Mouse (Mus musculus): Measurements from ENCODE around the gene Gm14412. TPM values are rescaled to one million over a fixed set of nuclear protein-coding genes. Genes with fewer than 3 reads are reported as not detected.

The Gm14412 gene
- polyA plus RNA-seq (2012; rRNA removed; ENCODE audit: low replicate concordance), result 0.11 TPM in 1 of 2 replicates, not detected in the other

DNA sequence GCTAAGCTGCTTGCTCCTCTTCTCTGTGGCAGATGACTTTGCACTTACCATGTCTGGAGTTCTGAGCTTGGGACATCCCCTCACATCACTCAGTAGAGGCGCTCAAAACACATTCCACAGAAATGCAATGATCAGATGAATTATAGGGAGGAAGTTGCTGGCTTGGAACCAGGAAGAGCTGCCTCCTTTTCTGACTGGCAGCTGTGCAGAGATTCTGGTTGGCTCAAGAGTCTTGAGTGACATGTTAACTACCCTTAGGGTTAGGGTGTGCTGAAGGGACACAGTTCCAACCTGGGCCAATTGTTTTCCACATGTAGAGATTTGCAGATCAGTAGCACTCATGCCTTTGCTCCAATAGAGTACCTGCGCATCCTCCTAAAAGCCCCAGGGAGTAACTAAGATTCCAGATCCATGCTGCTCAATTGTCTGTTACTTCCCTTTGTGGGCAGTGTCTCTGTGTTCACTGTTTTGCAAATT, at the start of gene Gm14412:
TSS of gene Gm14412 (minus strand) at position 51 of the 477 bp plus-strand sequence.

GRCm38 (mm10) chr2:177266936-177267335, 57.2 kb downstream of the Gm14412 start, which contains the start of gene Gm14409:
Gene Gm14409, minus strand, starts transcription at chr2:177267036.

Other genes with a start within 250 kb of the Gm14412 start
- gene Gm14401, start 250.0 kb downstream of the Gm14412 start, polyA plus RNA-seq (2012; rRNA removed; ENCODE audit: low replicate concordance), result not detected in 2 replicates
- 1.2 and 6.3 TPM in 2 replicates for gene Gm14410, start 117.9 kb downstream of the Gm14412 start, polyA plus RNA-seq (2012; rRNA removed; ENCODE audit: low replicate concordance)
- gene Gm14409, start 57.3 kb downstream of the Gm14412 start, polyA plus RNA-seq (2012; rRNA removed; ENCODE audit: low replicate concordance), result not detected in 2 replicates
- 0.60 and 3.1 TPM in 2 replicates for gene Gm14418, start 74.0 kb upstream of the Gm14412 start, polyA plus RNA-seq (2012; rRNA removed; ENCODE audit: low replicate concordance)
- gene Zfp970, start 140.4 kb upstream of the Gm14412 start, polyA plus RNA-seq (2012; rRNA removed; ENCODE audit: low replicate concordance), result 1.6 and 7.4 TPM in 2 replicates
- 0.54 and 3.1 TPM in 2 replicates for gene Gm14403, start 173.9 kb upstream of the Gm14412 start, polyA plus RNA-seq (2012; rRNA removed; ENCODE audit: low replicate concordance)